Mouse (Mus musculus) heart, adult 2 months (tissue): ENCODE data around the gene Syt7.

Source experiments
- CTCF ChIP-seq: fragments of 200-600 bp; IDR thresholded peaks from 2 replicates; pipeline ENCODE4 v1.8.1; 2022; ENCODE audit warnings: antibody characterized with exemption, mild to moderate bottlenecking, moderate library complexity
- EP300 ChIP-seq: fragments of 200-500 bp; IDR thresholded peaks from 2 replicates; pipeline ENCODE4 v1.6.1; 2011; ENCODE audit warnings: low read depth, low read length, control low read depth; ENCODE audit not compliant: insufficient read depth
- POLR2A ChIP-seq: fragments of 200-500 bp; IDR thresholded peaks from 2 replicates; pipeline ENCODE4 v1.6.1; 2011; ENCODE audit warnings: mild to moderate bottlenecking, low read depth, low read length, control low read depth; ENCODE audit not compliant: insufficient read depth

- no peak for TF ChIP-seq POLR2A
- TF ChIP-seq CTCF: peak; percentile 81
- TF ChIP-seq EP300: peak; percentile 82
These were observed 3.1 kb downstream of the Syt7 start for GRCm38 (mm10) chr19:10391995-10392394.
